25 mouse cellular contexts compared by ENCODE assay signal in genomic region chr2:5036411-5037076, GRCm38 (mm10). TPM values are rescaled to one million over a fixed set of nuclear protein-coding genes. Genes with fewer than 3 reads are reported as not detected.
DNase-seq lines count a peak whose midpoint lies in the region; ATAC-seq lines count a peak whose summit lies in the region.
"Had no signal": no experiment of that assay in that cellular context is flagged by ENCODE, and none has a peak within 500 bp of the region (broad histone marks: within the 10 kb centered on the region; RNA-seq: fewer than 3 reads in every experiment).

No protein-coding gene starts in this region.

- H3K27ac ChIP-seq in brown adipose tissue, adult 24 weeks (replicated peaks; ENCODE audit: low read depth, low read length) = 0 out of 2 replicates have a peak overlapping the region, but pooled peaks have one; percentile 39
- H3K27ac ChIP-seq in forebrain, embryonic 13.5 days = no peak overlapping the region
- H3K27ac ChIP-seq: embryonic facial prominence, embryonic 13.5 days; forebrain, embryonic 10.5 days; gastrocnemius, adult 2 months; hindbrain, embryonic 10.5 days; hindbrain, embryonic 15.5 days; intestine, embryonic 15.5 days; midbrain, embryonic 15.5 days; neural tube, embryonic 15.5 days had no signal

- no peak for DNase-seq in thymus, postnatal 36 days
- DNase-seq: adrenal gland, postnatal 25 days; cerebellum, adult 18-20 months; cerebellum, postnatal 10 days; gastrocnemius, adult 2 months; heart, postnatal 14 days; kidney, adult 2 months; kidney, postnatal 4 days; retina, postnatal 1 day; right cerebral cortex, postnatal 25 days; spleen, adult 18-20 months had no signal

- peak overlapping the region; percentile 47 for H3K4me3 ChIP-seq in megakaryocyte, embryonic 14.5 days (replicated peaks)
- no peak overlapping the region for H3K4me3 ChIP-seq in brown adipose tissue, adult 24 weeks (ENCODE audit: insufficient read depth, low read depth, low read length)
- no peak overlapping the region for H3K4me3 ChIP-seq in forebrain, embryonic 13.5 days
- H3K4me3 ChIP-seq: embryonic facial prominence, embryonic 13.5 days; forebrain, embryonic 10.5 days; gastrocnemius, adult 2 months; hindbrain, embryonic 10.5 days; hindbrain, embryonic 15.5 days; intestine, embryonic 15.5 days; midbrain, embryonic 15.5 days; neural tube, embryonic 15.5 days had no signal

- no peak for ATAC-seq in megakaryocyte, adult 5-6 weeks (ENCODE audit: poor library complexity, severe bottlenecking)
- ATAC-seq in CD4-positive, CD25-positive, alpha-beta regulatory T cell, adult 4 months = peak; percentile 62
- ATAC-seq in forebrain, embryonic 13.5 days = no peak
- ATAC-seq: forebrain, embryonic 16.5 days; intestine, embryonic 15.5 days; midbrain, embryonic 15.5 days had no signal

- WGBS in forebrain, embryonic 13.5 days = 56% methylated on average over 10 of the region's 10 CpGs

- H3K9ac ChIP-seq in forebrain, embryonic 13.5 days = no peak overlapping the region
- H3K9ac ChIP-seq: embryonic facial prominence, embryonic 13.5 days; hindbrain, embryonic 15.5 days; intestine, embryonic 15.5 days; midbrain, embryonic 15.5 days; neural tube, embryonic 15.5 days had no signal

- H3K27me3 ChIP-seq in megakaryocyte, embryonic 14.5 days (replicated peaks) = no peaks in the 10 kb centered on the region
- H3K27me3 ChIP-seq in forebrain, embryonic 13.5 days = no peaks in the 10 kb centered on the region
- H3K27me3 ChIP-seq: embryonic facial prominence, embryonic 13.5 days; hindbrain, embryonic 15.5 days; intestine, embryonic 15.5 days; midbrain, embryonic 15.5 days; neural tube, embryonic 15.5 days had no signal

- H3K9me3 ChIP-seq in megakaryocyte, embryonic 14.5 days = no peaks in the 10 kb centered on the region
- no peaks in the 10 kb centered on the region for H3K9me3 ChIP-seq in forebrain, embryonic 13.5 days (replicated peaks)
- H3K9me3 ChIP-seq: embryonic facial prominence, embryonic 13.5 days; forebrain, embryonic 10.5 days; hindbrain, embryonic 10.5 days; hindbrain, embryonic 15.5 days; intestine, embryonic 15.5 days; midbrain, embryonic 15.5 days; neural tube, embryonic 15.5 days had no signal

- peaks cover 93% of the 10 kb centered on the region for H3K36me3 ChIP-seq in megakaryocyte, embryonic 14.5 days (replicated peaks; ENCODE audit: low read length)
- no peaks in the 10 kb centered on the region for H3K36me3 ChIP-seq in forebrain, embryonic 13.5 days (ENCODE audit: poor library complexity, severe bottlenecking)
- H3K36me3 ChIP-seq: embryonic facial prominence, embryonic 13.5 days; forebrain, embryonic 10.5 days; hindbrain, embryonic 10.5 days; hindbrain, embryonic 15.5 days; intestine, embryonic 15.5 days; midbrain, embryonic 15.5 days had no signal

- peaks cover 78% of the 10 kb centered on the region for H3K4me1 ChIP-seq in megakaryocyte, embryonic 14.5 days
- no peaks in the 10 kb centered on the region for H3K4me1 ChIP-seq in brown adipose tissue, adult 24 weeks (ENCODE audit: control insufficient read depth, insufficient read depth, insufficient read length, low read length)
- H3K4me1 ChIP-seq in forebrain, embryonic 13.5 days = peaks cover 24% of the 10 kb centered on the region
- H3K4me1 ChIP-seq: embryonic facial prominence, embryonic 13.5 days; hindbrain, embryonic 15.5 days had no signal

- no peak overlapping the region for H3K4me2 ChIP-seq in forebrain, embryonic 13.5 days
- H3K4me2 ChIP-seq: embryonic facial prominence, embryonic 13.5 days; hindbrain, embryonic 15.5 days; intestine, embryonic 15.5 days; liver, embryonic 11.5 days; midbrain, embryonic 15.5 days; neural tube, embryonic 15.5 days had no signal

RNA-seq across cellular contexts. Expression of gene Mcm10, which starts 24.0 kb away (rescaled TPM):
- polyA plus RNA-seq in megakaryocyte, embryonic 14.5 days (2012; ENCODE audit: insufficient read depth, low replicate concordance) = 3.9 and 6.6 TPM in 2 replicates
- total RNA-seq in megakaryocyte, adult 5-6 weeks (2015) = 41.3 and 46.0 TPM in 2 replicates
- total RNA-seq in megakaryocyte, adult 5-6 weeks (2017) = 63.7 and 64.7 TPM in 2 replicates
- polyA plus RNA-seq in CD4-positive, CD25-positive, alpha-beta regulatory T cell, adult 4 months (2017; shearing (Covaris generic)) = 1 to 10 TPM; 1.8 to 7.9 TPM
- not detected in 2 replicates for polyA plus RNA-seq in brown adipose tissue, adult 24 weeks (2012; ENCODE audit: insufficient read depth, insufficient read length, missing spikeins)
- 25.0 and 28.9 TPM in 2 replicates for polyA plus RNA-seq in forebrain, embryonic 13.5 days (2015; fragmentation: Nextera tagmentation; extraction: Ambion mirVana)

RNA-seq across cellular contexts. Expression of gene Optn, which starts 27.3 kb away (rescaled TPM):
- 5.1 and 24.7 TPM in 2 replicates for polyA plus RNA-seq in megakaryocyte, embryonic 14.5 days (2012; ENCODE audit: insufficient read depth, low replicate concordance)
- 4.1 and 7.0 TPM in 2 replicates for total RNA-seq in megakaryocyte, adult 5-6 weeks (2015)
- 9.1 and 14.3 TPM in 2 replicates for total RNA-seq in megakaryocyte, adult 5-6 weeks (2017)
- polyA plus RNA-seq in CD4-positive, CD25-positive, alpha-beta regulatory T cell, adult 4 months (2017; shearing (Covaris generic)) = 1 to 10 TPM; 1.0 to 1.5 TPM
- 87.1 and 96.4 TPM in 2 replicates for polyA plus RNA-seq in brown adipose tissue, adult 24 weeks (2012; ENCODE audit: insufficient read depth, insufficient read length, missing spikeins)
- polyA plus RNA-seq in forebrain, embryonic 13.5 days (2015; fragmentation: Nextera tagmentation; extraction: Ambion mirVana) = 2.8 and 3.3 TPM in 2 replicates
